Mouse (Mus musculus): ENCODE measurements around the gene Atg14.
"Not testable (repeated sequence)": the region's sequence is repeated elsewhere in the genome, so short reads cannot be mapped to it uniquely, and the experiment has no call there.

Gene Atg14

GRCm38 (mm10) chr14:47570549-47570948, at the start of gene Atg14:
TSS of gene Atg14 (minus strand) at chr14:47570649.
- not testable (repeated sequence) for DNase-seq (ENCODE audit: low spot score)

GRCm38 (mm10) chr14:47618891-47619290, 48.4 kb upstream of the Atg14 start:
- DNase-seq (ENCODE audit: low spot score), result no peak

- peak; percentile 78 for DNase-seq (ENCODE audit: low spot score)
Measured at GRCm38 (mm10) chr14:47613254-47613653, 42.8 kb upstream of the Atg14 start.

- DNase-seq (ENCODE audit: low spot score), result peak; percentile 79
Measured at GRCm38 (mm10) chr14:47597942-47598388, 27.5 kb upstream of the Atg14 start.

- no peak for DNase-seq (ENCODE audit: low spot score)
Measured at GRCm38 (mm10) chr14:47594426-47595103, 24.1 kb upstream of the Atg14 start.

GRCm38 (mm10) chr14:47590391-47590975, 20.0 kb upstream of the Atg14 start:
- no peak for DNase-seq (ENCODE audit: low spot score)

GRCm38 (mm10) chr14:47589444-47589843, 19.0 kb upstream of the Atg14 start:
- DNase-seq (ENCODE audit: low spot score), result no peak

- DNase-seq (ENCODE audit: low spot score), result no peak
Measured at GRCm38 (mm10) chr14:47584346-47584745, 13.9 kb upstream of the Atg14 start.

GRCm38 (mm10) chr14:47581681-47582080, 11.2 kb upstream of the Atg14 start:
- DNase-seq (ENCODE audit: low spot score), result no peak

GRCm38 (mm10) chr14:47581280-47581679, 10.8 kb upstream of the Atg14 start:
- DNase-seq (ENCODE audit: low spot score), result no peak

GRCm38 (mm10) chr14:47578086-47578485, 7.6 kb upstream of the Atg14 start:
- peak; percentile 33 for DNase-seq (ENCODE audit: low spot score)

GRCm38 (mm10) chr14:47576687-47577086, 6.2 kb upstream of the Atg14 start:
- DNase-seq (ENCODE audit: low spot score), result no peak

- no peak for DNase-seq (ENCODE audit: low spot score)
Measured at GRCm38 (mm10) chr14:47574721-47575120, 4.3 kb upstream of the Atg14 start.

- DNase-seq (ENCODE audit: low spot score), result no peak
Measured at GRCm38 (mm10) chr14:47572707-47573106, 2.3 kb upstream of the Atg14 start.

GRCm38 (mm10) chr14:47567962-47568652, 2.3 kb downstream of the Atg14 start:
- DNase-seq (ENCODE audit: low spot score), result peak; percentile 98

GRCm38 (mm10) chr14:47563106-47563505, 7.3 kb downstream of the Atg14 start:
- no peak for DNase-seq (ENCODE audit: low spot score)

- no peak for DNase-seq (ENCODE audit: low spot score)
Measured at GRCm38 (mm10) chr14:47562530-47562929, 7.9 kb downstream of the Atg14 start.

- no peak for DNase-seq (ENCODE audit: low spot score)
Measured at GRCm38 (mm10) chr14:47560714-47561113, 9.7 kb downstream of the Atg14 start.

- DNase-seq (ENCODE audit: low spot score), result no peak
Measured at GRCm38 (mm10) chr14:47555225-47555624, 15.2 kb downstream of the Atg14 start.

GRCm38 (mm10) chr14:47554236-47554635, 16.2 kb downstream of the Atg14 start:
- DNase-seq (ENCODE audit: low spot score), result no peak

GRCm38 (mm10) chr14:47553380-47553779, 17.1 kb downstream of the Atg14 start:
- no peak for DNase-seq (ENCODE audit: low spot score)

- no peak for DNase-seq (ENCODE audit: low spot score)
Measured at GRCm38 (mm10) chr14:47551668-47552067, 18.8 kb downstream of the Atg14 start.

- DNase-seq (ENCODE audit: low spot score), result no peak
Measured at GRCm38 (mm10) chr14:47544877-47545276, 25.6 kb downstream of the Atg14 start.

All from MN1 (cell line).